Mouse (Mus musculus) NIH3T3 (cell line): Measurements from ENCODE around the gene Oas1c.
"Not testable (repeated sequence)": the region's sequence is repeated elsewhere in the genome, so short reads cannot be mapped to it uniquely, and the experiment has no call there.

Source experiments
- DNase-seq: peaks from one replicate; pipeline ENCODE4 v3.0.0-alpha.2; 2012; ENCODE audit warnings: low read depth

Oas1c gene

DNA sequence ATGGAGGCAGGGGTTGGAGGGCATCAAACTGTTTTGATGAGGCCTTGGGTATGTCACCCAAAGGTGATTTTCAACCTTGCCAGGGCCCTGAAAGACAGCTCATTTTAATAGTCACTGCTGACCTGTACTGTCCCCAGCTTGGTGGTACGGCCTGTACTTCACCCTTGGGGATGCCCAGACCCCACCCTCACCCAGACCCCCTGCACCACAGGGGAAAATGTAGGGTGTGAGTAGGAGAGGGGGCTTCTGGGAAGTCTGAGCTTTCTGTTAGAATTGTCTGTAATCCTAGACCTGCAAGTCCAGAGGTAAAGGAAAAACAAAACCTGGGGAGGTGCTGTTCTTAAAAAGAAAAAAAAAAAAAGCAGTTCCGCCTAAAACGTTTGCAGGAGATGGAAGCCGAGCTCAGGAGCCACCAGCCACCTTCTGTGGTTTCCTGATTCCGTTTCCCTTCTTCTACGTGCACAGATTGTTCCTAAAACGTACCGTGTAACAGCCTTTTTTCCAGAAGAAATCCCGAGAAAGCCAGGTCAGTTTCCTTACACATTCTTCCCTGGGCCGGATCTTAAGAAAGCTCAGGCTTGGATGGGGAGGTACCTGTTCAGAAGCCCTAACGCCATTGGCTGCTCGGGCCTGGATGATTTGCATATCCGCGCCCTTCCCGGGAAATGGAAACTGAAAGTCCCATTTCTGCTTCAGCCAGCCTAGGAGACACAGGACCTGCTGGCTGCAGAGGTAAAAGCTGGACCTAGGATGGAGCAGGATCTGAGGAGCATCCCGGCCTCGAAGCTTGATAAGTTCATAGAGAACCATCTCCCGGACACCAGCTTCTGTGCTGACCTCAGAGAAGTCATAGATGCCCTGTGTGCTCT lies at the start of gene Oas1c:
Gene Oas1c (minus strand): TSS at position 564 of the 869 bp plus-strand sequence.
- peak; percentile 92 for DNase-seq

DNA sequence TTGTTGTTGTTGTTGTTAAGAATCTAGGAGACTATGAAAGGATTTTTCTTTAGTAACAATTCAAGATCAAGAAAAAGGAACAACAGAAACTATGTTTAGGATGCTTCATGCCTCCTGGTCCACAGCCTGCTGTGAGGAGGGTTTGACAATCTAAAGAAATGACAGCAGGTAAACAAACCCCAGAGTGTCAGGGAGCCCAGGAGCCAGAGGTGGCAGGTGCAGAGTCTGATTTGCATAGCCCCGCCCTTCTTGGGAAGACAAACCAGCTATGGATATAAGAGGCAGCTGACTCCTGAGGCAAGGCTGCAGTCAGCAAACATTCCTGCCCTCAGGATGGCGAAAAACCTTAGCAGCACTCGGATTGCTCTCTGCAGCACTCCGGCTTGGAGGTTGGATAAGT lies 48.8 kb upstream of the Oas1c start, which contains the start of gene Oas1h:
Gene Oas1h (plus strand): TSS at position 301 of the 400 bp plus-strand sequence.
- no peak for DNase-seq

DNA sequence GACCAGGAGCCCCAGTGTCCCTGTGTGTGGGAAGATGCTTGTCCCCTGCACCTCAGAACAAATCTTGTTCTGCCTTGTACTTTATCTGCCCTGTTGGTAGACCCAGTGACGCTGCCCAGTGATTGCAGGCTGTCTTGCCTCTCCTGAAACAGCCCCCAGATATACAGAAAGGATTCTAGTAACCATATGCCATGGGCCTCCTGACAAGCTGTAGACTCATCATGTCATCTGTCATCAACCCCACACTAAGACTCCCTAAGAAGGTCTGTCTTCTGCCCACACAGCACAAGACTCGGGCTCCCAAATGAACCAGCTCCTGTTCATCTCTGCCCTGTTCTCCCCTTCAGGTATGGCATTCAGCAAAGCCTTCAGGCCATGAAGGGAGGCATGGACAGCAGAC lies 46.9 kb upstream of the Oas1c start:
- no peak for DNase-seq

DNA sequence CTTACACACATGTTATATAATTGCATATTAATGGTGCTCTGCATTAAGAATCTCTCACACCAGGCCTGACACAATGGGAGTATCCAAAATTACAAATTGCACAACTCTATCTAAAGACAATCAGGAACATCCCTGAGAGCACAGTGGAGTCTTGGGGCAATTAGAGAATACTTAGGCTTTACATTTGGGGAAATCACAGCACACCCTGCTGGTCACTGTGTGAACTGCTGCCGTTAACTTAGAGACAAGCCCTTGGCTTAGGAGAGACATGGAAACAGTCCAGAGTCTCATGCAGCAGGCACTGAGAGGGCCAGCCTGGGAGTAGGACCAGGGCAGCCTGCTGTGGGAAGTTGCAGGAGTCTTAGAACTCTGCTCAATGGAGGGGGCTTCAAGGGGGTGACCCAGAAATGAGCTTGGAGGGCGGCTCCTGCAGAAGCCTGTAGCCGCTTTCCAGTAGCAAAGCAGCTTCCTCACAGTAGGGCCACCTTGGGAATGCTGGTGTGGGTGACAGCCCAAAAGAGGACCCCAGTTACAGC lies 37.4 kb upstream of the Oas1c start:
- DNase-seq = peak; percentile 73

DNA sequence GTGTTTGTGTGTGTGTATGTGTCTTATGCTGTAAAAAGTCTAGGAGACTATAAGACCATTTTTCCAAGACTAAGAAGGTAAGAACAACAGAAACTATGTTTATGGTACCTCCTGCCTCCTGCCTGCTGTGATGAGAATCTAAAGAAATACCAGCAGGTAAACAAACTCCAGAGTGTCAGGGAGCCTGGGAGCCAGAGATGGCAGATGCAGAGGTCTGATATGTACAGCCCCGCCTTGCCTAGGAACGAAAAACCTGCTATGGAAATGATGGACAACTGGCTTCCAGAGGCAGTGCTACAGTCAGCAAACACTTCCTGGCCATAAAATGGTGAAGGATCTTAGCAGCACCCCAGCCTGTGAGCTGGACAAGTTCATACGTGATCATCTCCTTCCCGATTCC lies 34.8 kb upstream of the Oas1c start, which contains the start of gene Oas1f:
Gene Oas1f (plus strand): TSS at position 301 of the 400 bp plus-strand sequence.
- no peak for DNase-seq

DNA sequence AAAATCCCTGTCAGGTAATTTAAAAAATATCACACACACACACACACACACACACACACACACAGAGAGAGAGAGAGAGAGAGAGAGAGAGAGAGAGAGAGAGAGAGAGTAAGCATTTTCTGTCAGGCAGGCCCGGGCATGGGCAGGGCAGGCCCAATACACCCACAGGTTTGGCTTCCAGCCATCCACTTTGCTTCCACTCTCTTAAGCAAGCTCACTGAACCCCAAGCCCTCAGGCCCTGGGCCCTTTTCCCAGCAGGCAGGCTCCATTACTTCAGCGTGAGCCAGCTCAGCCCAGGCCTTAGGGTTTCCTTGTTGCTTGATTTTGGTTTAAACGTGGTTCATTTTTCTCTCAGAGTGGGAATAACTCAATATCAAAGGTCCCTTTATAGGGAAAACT lies 32.4 kb upstream of the Oas1c start:
- DNase-seq = peak; percentile 71

DNA sequence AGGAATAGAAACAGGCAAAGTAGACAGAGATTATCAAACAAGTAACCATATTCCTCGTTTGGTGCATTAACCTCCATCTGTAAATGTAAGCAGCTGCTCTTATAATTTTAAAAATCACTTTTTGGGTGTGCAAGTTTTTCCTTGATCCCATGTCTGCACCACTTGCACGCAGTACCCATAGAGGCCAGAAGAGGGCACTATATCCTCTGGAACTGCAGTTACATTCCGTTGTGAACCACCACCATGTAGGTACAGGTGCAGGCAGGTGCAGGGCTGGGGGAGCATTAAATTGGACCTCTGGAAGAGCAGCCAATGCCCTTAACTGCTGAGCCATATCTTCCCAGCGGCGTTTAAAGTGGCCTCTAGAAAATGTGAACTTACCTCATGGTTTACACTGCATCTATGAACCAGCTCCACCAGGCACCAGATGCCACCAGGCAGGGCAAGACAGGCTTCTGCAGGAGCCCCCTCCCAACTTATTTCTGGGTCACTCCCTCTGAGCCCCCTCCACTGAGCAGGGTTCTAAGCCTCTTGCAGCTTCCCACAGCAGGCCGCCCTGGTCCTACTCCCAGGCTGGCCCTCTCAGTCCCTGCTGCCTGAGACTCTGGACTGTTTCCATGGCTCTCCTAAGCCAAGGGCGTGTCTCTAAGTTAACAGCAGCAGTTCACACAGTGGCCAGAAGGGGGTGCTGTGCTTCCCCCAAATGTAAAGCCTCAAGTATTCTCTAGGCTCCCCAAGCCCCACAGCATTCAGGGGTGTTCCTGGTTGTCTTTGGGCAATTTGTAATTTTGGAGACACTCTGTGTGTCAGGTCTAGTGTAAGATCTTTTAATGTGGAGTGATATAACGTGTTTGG lies 24.6 kb upstream of the Oas1c start:
- DNase-seq = peak; percentile 58

DNA sequence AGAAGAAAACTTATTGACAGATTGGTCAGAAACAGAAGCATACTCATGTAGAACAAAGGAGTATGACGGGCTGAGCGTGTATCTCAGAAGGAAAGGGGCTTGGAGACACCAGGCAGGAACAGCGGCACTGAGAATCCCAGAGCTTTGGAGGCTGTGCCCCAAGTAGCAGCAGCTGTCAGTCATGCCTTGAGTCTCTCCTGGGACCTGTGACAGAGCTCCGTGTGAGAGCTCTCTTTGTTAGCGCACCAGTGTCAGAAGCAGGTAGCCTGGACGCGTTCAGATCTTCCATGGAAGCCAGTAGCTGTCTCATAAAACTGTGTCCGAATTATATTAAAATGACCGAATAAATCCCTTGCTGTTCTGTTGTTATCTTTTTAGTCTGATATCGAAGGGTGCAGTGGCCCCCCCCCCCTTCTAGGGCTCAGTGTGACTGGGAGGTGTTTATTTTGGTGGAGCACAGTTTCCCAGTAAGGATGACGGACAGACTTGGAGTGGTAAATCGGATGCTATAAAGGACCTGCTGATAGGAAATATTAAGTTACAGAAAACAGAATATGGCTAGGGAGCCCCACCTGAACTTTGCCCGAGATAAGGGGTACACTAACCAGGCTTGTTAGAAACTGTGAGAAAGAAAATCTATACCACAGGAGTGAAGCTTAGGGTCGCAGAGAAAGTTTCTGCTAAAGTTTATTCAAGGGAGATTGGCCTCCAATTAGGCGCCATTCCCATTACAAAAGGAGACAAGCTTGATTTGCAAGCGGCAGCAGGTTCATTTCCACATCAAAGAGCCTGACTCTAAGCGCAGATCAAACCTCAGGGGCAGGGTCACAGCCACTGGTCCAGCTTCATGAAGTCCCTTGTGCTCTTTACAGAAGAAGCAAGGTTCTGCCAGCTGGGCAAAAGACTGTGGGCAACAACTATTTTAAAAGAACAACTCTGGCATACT lies 21.3 kb upstream of the Oas1c start:
- no peak for DNase-seq

DNA sequence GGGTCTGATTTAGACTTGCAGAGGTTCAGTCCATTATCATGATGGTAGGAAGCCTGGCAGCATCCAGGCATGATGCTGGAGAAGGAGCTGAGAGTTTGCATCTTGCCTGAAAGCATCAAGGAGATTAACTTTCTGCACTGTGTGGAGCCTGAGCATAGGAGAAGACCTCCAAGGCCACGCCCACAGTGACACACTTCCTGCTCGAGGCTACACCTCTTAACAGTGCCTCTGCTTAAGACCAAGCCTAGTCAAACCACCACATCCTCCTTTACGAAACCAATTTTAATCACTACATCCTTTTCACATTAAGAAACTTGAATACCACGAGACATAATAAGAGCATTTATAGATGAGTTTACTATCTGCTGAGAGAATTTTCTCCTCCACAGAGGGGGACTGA lies 18.7 kb upstream of the Oas1c start:
- DNase-seq = no peak

DNA sequence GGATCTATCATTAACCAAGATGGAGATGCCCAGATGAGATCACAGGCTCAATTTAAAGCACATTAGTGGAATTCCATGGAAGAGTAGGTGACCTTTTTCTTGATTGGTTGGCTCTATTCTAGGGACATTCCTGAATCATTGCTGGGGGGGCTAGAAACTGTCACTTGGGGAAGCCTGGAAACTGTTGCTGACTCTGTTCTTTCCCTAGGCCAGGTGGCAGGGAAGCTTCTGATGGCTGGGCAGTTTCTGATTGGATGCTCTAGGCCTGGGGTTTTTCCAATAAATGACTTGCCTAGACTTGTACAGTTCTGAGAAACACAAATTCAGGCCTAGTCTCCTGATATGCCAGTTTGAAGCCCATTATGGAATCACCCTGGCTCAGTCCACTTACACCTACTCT lies 6.7 kb upstream of the Oas1c start:
- DNase-seq = no peak

DNA sequence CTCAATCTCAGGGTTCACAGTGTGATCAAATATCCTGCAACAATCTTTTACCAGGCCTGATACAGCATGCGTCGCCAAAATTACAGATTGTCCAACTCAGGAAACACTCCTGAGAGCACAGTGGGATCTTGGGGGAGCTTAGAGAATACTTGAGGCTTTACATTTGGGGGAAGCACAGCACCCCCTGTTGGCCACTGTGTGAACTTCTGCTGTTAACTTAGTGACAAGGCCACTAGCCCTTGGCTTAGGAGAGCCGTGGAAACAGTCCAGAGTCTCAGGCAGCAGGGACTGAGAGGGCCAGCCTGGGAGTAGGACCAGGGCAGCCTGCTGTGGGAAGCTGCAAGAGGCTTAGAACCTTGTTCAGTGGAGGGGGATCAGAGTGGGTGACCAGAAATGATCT lies 3.6 kb upstream of the Oas1c start:
- DNase-seq = peak; percentile 33

DNA sequence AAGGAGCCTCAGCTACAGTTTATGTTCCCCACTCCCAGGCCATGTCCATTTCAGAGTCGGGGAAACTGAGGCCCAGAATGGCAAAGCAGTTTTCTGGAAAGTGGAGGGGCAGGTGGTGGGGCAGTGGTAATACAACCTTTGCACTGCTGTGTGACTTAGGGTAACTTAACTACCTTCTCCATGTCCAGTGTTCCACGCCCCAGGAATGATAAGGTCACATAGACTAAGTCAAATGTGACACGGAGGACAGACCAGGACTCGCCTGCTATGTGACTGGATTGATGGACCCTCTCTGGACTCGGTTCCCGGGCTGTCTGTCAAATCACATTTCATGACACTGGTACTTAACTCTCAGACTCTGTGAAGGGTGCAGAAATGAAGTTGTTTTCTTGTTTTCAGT lies 709 bp upstream of the Oas1c start:
- no peak for DNase-seq

DNA sequence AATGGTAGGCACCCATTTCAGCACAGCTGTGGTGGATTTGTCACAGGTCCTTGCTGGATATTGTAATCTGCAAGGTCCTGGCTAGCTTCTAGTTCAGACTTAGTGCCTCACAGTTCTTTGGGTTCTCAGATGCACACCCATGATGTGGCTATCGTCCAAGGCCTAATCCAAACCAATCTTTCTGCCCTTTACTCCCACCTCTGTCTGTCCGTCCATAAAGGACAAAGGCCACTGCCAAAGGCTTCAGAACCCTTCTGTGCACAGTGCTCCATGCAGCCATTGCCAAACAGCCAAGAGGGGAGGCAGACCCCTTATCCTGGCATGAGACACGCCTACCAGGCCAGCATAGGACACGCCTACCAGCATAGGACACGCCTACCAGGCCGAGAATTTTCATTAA lies 3.1 kb downstream of the Oas1c start:
- DNase-seq = no peak

DNA sequence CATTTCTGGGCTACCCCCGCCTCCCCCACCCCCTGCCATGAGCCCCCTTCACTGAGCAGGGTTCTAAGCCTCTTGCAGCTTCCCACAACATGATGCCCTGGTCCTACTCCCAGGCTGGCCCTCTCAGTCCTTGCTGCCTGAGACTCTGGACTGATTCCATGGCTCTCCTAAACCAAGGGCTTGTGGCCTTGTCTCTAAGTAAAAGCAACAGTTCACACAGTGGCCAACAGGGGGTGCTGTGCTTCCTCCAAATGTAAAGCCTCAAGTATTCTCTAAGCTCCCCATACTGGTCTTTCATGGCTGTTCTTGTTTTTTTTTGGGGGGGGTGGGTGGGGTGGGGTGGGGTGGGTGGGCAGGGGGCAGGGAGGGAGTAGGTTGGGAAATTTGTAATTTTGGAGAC lies 5.9 kb downstream of the Oas1c start:
- DNase-seq = peak; percentile 78

DNA sequence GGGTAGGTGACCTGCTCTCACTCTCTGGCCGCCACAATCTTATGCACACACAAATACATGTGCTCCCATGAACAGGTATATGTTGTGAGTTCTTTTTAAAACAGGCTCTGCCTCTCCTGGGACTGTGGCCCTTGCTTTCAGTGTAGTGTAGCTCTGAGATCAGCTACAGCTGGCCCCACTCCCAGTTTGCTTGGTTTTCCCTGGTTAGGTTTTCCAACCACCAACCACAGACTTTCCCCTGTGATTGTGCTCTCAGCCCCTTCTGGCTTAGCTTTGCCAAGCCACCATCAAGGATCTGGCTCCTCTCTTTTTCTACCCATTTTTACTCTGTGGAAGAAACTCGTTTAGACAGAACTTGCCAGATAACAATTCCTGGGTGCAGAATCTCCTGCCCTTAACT lies 8.7 kb downstream of the Oas1c start:
- DNase-seq = no peak

DNA sequence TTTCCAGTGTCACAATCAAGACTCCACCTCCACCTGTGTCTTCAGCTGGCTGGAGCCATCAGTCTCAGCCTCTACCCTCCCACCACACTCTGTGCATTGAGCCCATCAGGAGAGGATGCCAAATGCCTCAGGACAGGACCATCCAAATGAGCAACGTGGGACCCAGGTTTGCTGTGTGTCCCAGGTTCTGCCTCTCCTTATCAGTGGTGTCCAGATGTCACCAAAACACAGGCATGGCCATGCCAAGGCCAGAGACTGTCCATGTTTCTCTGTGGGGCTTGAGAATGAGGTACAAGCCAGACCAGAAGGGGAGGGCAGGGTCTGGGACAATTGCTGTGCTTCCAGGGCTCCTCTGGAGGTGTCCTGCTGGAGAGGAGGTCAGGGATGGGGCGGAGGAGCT lies 13.4 kb downstream of the Oas1c start:
- DNase-seq = not testable (repeated sequence)

DNA sequence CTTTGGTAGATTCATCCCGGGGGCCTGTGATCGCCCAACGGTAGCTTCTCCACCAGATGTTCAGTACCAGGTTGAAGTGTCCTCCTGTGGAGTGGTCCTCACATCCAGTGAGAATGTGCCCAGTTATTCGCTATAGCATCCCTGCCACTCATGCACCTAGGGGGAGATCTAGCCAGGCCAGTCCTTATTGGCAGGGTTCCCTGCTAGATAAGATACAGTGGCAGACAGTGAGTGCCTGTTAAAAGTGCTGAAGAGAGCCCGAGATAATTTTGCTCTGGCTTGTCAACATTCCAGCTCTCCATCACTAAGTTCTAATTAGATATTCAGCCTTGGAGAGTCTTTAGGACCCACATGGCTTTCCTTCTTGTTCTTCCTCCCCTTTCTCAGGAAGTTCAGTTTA lies 14.2 kb downstream of the Oas1c start:
- DNase-seq = not testable (repeated sequence)

DNA sequence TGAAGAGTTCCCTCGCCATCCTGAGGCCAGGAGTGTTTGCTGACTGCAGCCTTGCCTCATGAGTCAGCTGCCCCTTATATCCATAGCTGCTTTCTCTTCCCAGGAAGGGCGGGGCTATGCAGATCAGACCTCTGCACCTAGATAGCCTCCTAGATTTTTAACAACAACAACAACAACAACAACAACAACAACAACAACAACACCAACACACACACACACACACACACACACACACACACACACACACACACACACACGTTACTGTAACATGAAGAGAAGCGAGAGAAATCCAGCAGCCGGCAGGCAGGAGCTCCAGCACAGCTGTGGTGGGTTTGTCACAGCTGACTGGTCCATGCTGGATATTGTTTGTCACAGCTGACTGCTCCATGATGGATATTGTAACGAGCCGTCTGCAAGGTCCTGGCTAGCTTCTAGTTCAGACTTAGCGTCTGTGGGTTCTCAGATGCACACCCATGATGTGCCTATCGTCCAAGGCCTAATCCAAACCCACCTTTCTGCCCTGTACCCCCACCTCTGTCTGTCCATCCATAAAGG lies 16.8 kb downstream of the Oas1c start, which contains the start of gene Oas1e:
Gene Oas1e (minus strand): TSS at position 51 of the 555 bp plus-strand sequence.
- DNase-seq = not testable (repeated sequence)

DNA sequence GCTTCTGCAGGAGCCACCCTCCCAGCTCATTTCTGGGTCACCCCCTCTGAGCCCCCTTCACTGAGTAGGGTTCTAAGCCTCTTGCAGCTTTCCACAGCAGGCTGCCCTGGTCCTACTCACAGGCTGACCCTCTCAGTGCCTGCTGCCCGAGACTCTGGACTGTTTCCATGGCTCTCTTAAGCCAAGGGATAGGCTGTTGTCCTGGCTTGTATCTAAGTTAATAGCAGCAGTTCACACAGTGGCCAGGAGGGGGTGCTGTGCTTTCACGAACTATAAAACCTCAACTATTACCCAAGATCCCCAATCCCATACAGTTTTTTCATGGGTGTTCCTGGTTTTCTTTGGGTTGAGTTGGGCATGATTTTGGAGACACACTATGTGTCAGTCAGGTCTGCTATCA lies 19.3 kb downstream of the Oas1c start:
- peak; percentile 73 for DNase-seq

DNA sequence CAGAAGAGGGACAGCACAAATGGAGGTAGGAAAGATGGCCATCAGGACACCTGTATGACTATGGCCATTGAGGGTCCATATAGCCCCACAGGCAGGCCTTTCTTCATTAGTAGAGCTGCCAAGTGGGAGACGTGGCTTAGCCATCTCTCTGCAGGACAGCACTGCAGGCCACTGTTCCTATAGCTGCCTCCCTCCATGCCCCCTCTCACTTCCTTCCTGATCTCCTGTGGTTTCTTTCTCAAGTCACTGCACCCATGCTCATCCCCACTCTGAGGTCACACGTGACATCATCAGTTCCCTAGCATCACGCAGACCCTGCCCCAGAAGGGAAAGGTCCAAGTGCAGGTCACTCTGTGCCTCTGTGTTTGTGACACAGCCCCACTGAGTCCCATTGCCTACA lies 25.3 kb downstream of the Oas1c start:
- no peak for DNase-seq

DNA sequence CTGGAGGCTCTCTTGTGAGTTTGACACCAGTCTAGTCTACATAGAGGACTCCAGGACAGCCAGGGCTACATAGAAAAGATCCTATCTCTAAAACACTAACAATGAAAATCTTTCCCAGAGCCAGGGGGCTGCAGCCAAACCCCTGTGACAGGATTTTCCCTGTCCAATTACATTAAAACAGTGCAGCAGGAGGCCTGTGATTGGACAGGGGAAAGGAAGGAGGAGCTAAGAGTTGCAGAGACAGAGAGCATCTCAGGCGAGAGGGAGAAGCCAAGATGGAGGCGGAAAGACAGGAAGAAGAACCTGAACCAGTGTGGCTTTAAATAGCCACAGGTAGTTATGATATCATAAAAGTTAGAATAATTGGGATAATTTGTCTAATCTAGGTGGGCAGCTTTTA lies 29.9 kb downstream of the Oas1c start:
- DNase-seq = no peak
